In the genomic region with DNA sequence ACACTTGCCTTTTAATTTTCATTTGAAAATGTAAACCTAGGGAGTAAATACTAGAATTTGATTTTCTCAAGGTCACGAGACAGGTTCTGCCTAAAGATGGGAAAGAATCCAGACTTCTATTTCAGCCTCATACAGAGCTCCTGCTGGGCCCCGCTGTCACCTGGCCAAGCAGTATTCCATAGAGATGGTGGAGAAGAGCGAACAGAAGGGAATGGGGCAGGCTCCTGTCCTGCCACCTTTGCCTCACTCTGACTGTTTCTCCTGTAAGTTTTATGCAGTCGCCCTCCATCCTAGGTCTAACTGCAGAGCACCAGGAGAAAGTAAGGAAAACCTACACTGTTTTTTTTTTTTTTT, we compare ENCODE assay signal across 8 mouse cellular contexts. TPM values are rescaled to one million over a fixed set of nuclear protein-coding genes. Genes with fewer than 3 reads are reported as not detected.
DNase-seq lines count a peak whose midpoint lies in the region; ATAC-seq and TF ChIP-seq lines count a peak whose summit lies in the region.

No protein-coding gene starts in this region.

- H3K9me3 ChIP-seq in heart, embryonic 13.5 days, result no peaks in the 10 kb centered on the region
- H3K9me3 ChIP-seq in heart, embryonic 15.5 days (replicated peaks), result no peaks in the 10 kb centered on the region

- TF ChIP-seq CTCF in cerebellum, adult 2 months (IDR thresholded peaks at IDR 0.05; ENCODE audit: borderline replicate concordance, insufficient read depth, low read depth, low read length), result no peak

- H3K4me1 ChIP-seq in heart, embryonic 13.5 days, result peaks cover 7% of the 10 kb centered on the region
- H3K4me1 ChIP-seq in cerebellum, adult 2 months (ENCODE audit: control insufficient read depth, insufficient read depth, low read length), result no peaks in the 10 kb centered on the region; the same call in 1 of the 2 replicates
- peaks cover 7% of the 10 kb centered on the region for H3K4me1 ChIP-seq in heart, embryonic 15.5 days (replicated peaks)

- no peak for DNase-seq in heart, adult 18-20 months
- peak; percentile 58 to 68 for DNase-seq in cerebellum, adult 2 months
- DNase-seq in thymus, adult 18-20 months, result no peak
- DNase-seq in lung, postnatal 4 days, result no peak
- no peak for DNase-seq in layer of hippocampus, adult 18-20 months (ENCODE audit: low spot score in 2 of 2)

- TF ChIP-seq POLR2A in cerebellum, adult 2 months (IDR thresholded peaks at IDR 0.05; ENCODE audit: borderline replicate concordance, insufficient read depth, low read length), result no peak

- no peak overlapping the region for H3K27ac ChIP-seq in heart, embryonic 13.5 days (replicated peaks)
- no peak overlapping the region for H3K27ac ChIP-seq in cerebellum, adult 2 months (ENCODE audit: insufficient read depth, low read length)
- no peak overlapping the region for H3K27ac ChIP-seq in heart, embryonic 15.5 days
- no peak overlapping the region for H3K27ac ChIP-seq in macrophage

- peak overlapping the region; percentile 86 for H3K4me2 ChIP-seq in heart, embryonic 13.5 days
- H3K4me2 ChIP-seq in heart, embryonic 15.5 days, result peak overlapping the region; percentile 80

- peak overlapping the region; percentile 88 for H3K9ac ChIP-seq in heart, embryonic 13.5 days
- H3K9ac ChIP-seq in heart, embryonic 15.5 days, result no peak overlapping the region

- H3K79me2 ChIP-seq in macrophage (ENCODE audit: inconsistent target), result no peaks in the 10 kb centered on the region

- no peak for ATAC-seq in heart, embryonic 13.5 days (ENCODE audit: extremely low read depth, insufficient number of reproducible peaks, low FRiP score, low TSS enrichment)
- ATAC-seq in heart, embryonic 15.5 days (replicated peaks; ENCODE audit: insufficient number of reproducible peaks, insufficient read depth, low FRiP score, low read depth), result no peak

- 66% methylated on average over 4 of the region's 4 CpGs for WGBS in heart, embryonic 13.5 days
- 21% methylated on average over 4 of the region's 4 CpGs for WGBS in cerebellum, adult 2 months
- 54% methylated on average over 4 of the region's 4 CpGs for WGBS in heart, embryonic 15.5 days
- WGBS in macrophage (ENCODE audit: missing documents), result 77% methylated on average over 4 of the region's 4 CpGs

- peak overlapping the region; percentile 87 for H3K4me3 ChIP-seq in heart, embryonic 13.5 days
- H3K4me3 ChIP-seq in cerebellum, adult 2 months (replicated peaks; ENCODE audit: insufficient read depth, low read depth, low read length), result peak overlapping the region; percentile 96
- H3K4me3 ChIP-seq in heart, embryonic 15.5 days, result peak overlapping the region; percentile 94
- peak overlapping the region; percentile 50 for H3K4me3 ChIP-seq in macrophage (ENCODE audit: inconsistent target)

- no peaks in the 10 kb centered on the region for H3K36me3 ChIP-seq in heart, embryonic 13.5 days
- H3K36me3 ChIP-seq in heart, embryonic 15.5 days, result no peaks in the 10 kb centered on the region
- H3K36me3 ChIP-seq in macrophage (ENCODE audit: inconsistent target), result no peaks in the 10 kb centered on the region

- H3K27me3 ChIP-seq in heart, embryonic 13.5 days (replicated peaks), result no peaks in the 10 kb centered on the region
- H3K27me3 ChIP-seq in cerebellum, adult 2 months (ENCODE audit: control insufficient read depth, insufficient read depth, low read length), result no peaks in the 10 kb centered on the region
- no peaks in the 10 kb centered on the region for H3K27me3 ChIP-seq in heart, embryonic 15.5 days

RNA-seq across cellular contexts. Expression of a gene that starts 0.7 kb away (rescaled TPM):
- polyA plus RNA-seq in heart, embryonic 13.5 days (2015; fragmentation: Nextera tagmentation; extraction: Ambion mirVana), result 43.3 and 50.0 TPM in 2 replicates
- 100 to 1,000 TPM in 1 of 2 experiments, 10 to 100 TPM in 1; 91.8 to 106 TPM for total RNA-seq in heart, adult 18-20 months (2021)
- polyA plus RNA-seq in cerebellum, adult 2 months (2012; rRNA removed), result 59.0 and 60.3 TPM in 2 replicates
- polyA plus RNA-seq in heart, embryonic 15.5 days (2015; fragmentation: Nextera tagmentation; extraction: Ambion mirVana), result 54.2 and 64.5 TPM in 2 replicates
- total RNA-seq in macrophage (2018; cell fraction: chromatin; rRNA removed), result 10 to 100 TPM; 23.4 to 88.1 (median 58.0) TPM
- total RNA-seq in macrophage (2018; cell fraction: cytosol; rRNA removed), result 1 to 10 TPM; 3.4 to 7.7 (median 5.4) TPM
- 10 to 100 TPM; 21.3 to 78.0 (median 41.7) TPM for total RNA-seq in macrophage (2018; cell fraction: nucleus; rRNA removed)
- polyA plus RNA-seq in macrophage (2018), result 7.1 to 9.8 TPM (median 9.2 TPM) in 3 replicates
- 10 to 100 TPM; 44.5 to 46.4 TPM for total RNA-seq in layer of hippocampus, adult 18-20 months (2021)

Comparison
In these comparisons a context has a peak if more than half of its experiments do, and no peak if none do; other contexts are left out.
1. DNase-seq: peak in cerebellum, adult 2 months (2 of 2); none in heart, adult 18-20 months (0 of 2), thymus, adult 18-20 months (0 of 2), lung, postnatal 4 days (0 of 2) and layer of hippocampus, adult 18-20 months (0 of 2).
2. Peak in every context shown above with its lines, with median percentiles within 50 percentile points of each other: H3K4me3 ChIP-seq.